Mouse (Mus musculus): ENCODE data around the gene Prcd. TPM values are rescaled to one million over a fixed set of nuclear protein-coding genes. Genes with fewer than 3 reads are reported as not detected.

The Prcd gene
- total and polyA plus RNA-seq, 3 experiments, result not detected

DNA sequence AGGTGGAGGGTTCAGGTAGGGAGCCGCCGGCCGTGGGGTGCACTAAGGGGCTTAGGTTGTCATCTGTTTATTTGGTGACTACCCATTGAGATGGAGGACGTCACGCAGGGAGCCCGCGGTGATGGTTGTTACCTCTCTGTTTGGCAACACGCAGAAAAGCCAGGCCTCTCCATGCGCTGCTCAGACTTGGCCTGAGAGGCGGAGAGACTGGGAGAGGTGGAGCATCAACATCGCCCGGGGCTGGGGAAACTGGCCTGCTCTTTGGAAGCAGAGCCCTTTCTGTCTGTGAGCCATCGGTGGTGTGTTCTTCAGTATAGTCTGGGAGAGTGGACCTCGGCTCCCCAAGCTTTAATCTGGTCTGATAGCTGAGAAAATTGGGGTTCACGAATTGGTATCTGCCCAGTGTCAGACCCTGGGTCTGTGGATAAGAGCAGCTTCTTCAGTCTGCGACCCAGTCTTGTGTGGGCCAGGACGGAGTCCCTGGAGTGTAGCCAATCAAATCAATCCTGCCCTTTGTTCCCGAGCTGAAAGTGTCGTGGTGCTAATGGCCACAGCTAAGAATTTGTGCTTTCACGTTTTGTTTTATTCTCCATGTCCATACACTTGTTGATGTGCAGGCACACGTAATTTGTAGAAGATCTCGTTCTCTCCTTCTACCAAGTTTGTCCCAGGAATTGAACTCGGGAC lies 42.0 kb downstream of the Prcd start:
- H3K27ac ChIP-seq (ENCODE audit: insufficient read depth, low read depth), result no peak overlapping the region
- dilution Hi-C loops (cut with MboI; ENCODE audit: extremely low pct_ligation_motif_present, extremely low pct_unique_long_range_greater_than_20kb, low sequenced_read_pairs), result no loop called here
- H3K36me3 ChIP-seq (replicated peaks in 1 of 2; ENCODE audit: control insufficient read depth in 1 of 2, insufficient read depth in 1 of 2, low read length in 1 of 2), result peaks cover 0 to 2% of the 10 kb centered on the region in 2 experiments
- no peaks in the 10 kb centered on the region for H3K27me3 ChIP-seq (replicated peaks)
- H3K9ac ChIP-seq (ENCODE audit: insufficient read depth, low read depth), result no peak overlapping the region
- H3K79me2 ChIP-seq (replicated peaks; ENCODE audit: control insufficient read depth, extremely low read depth, insufficient read depth, poor library complexity, severe bottlenecking), result no peaks in the 10 kb centered on the region
- no peak for DNase-seq (ENCODE audit: extremely low read depth)
- 0 out of 4 replicates have a peak, but pooled peaks cover 0 to 2% of the 10 kb centered on the region in 2 experiments for H3K4me1 ChIP-seq (ENCODE audit: control insufficient read depth in 1 of 2, insufficient read depth in 2 of 2)
- no peaks in the 10 kb centered on the region for H3K9me3 ChIP-seq (replicated peaks; ENCODE audit: low read length)
- H3K4me2 ChIP-seq (ENCODE audit: insufficient read depth, low read depth, poor library complexity, severe bottlenecking), result no peak overlapping the region
- in situ Hi-C loops (cut with MboI; ENCODE audit: low pct_ligation_motif_present, low pct_unique_long_range_greater_than_20kb, low sequenced_read_pairs), result no loop called here
- TF ChIP-seq RCOR1 (conservative IDR thresholded peaks at IDR 0.05; ENCODE audit: low read depth, low read length) (no peak), POLR2A (IDR thresholded peaks at IDR 0.05; ENCODE audit: low read depth, low read length) (no peak), TCF12 (IDR thresholded peaks at IDR 0.05; ENCODE audit: low read depth, low read length) (no peak), GABPA (IDR thresholded peaks at IDR 0.05; ENCODE audit: insufficient replicate concordance, low read depth, low read length) (no peak), NRF1 (IDR thresholded peaks at IDR 0.05; ENCODE audit: low read depth, low read length) (no peak), EP300 (IDR thresholded peaks at IDR 0.05; ENCODE audit: low read length) (no peak), RAD21 (IDR thresholded peaks at IDR 0.05; ENCODE audit: low read depth, low read length) (no peak), ZC3H11A (IDR thresholded peaks at IDR 0.05; ENCODE audit: low read depth, low read length) (no peak), MAFK (IDR thresholded peaks at IDR 0.05; ENCODE audit: insufficient replicate concordance, low read length) (no peak), CHD2 (IDR thresholded peaks at IDR 0.05; ENCODE audit: low read length) (no peak), MEF2A (IDR thresholded peaks at IDR 0.05; ENCODE audit: borderline replicate concordance, low read depth, low read length) (no peak), TBP (conservative IDR thresholded peaks at IDR 0.05; ENCODE audit: low read depth, low read length) (no peak), ZKSCAN1 (IDR thresholded peaks at IDR 0.05; ENCODE audit: borderline replicate concordance, low read depth, low read length) (no peak), ZMIZ1 (IDR thresholded peaks at IDR 0.05; ENCODE audit: low read depth, low read length) (no peak), BHLHE40 (IDR thresholded peaks at IDR 0.05; ENCODE audit: low read depth, low read length) (no peak), JUND (conservative IDR thresholded peaks at IDR 0.05; ENCODE audit: low read depth, low read length) (no peak), ZNF384 (IDR thresholded peaks at IDR 0.05; ENCODE audit: low read depth, low read length) (no peak)
- H3K4me3 ChIP-seq (replicated peaks in 1 of 3; ENCODE audit: low read depth in 2 of 3, low read length in 2 of 3, poor library complexity in 1 of 3), result no peak overlapping the region

DNA sequence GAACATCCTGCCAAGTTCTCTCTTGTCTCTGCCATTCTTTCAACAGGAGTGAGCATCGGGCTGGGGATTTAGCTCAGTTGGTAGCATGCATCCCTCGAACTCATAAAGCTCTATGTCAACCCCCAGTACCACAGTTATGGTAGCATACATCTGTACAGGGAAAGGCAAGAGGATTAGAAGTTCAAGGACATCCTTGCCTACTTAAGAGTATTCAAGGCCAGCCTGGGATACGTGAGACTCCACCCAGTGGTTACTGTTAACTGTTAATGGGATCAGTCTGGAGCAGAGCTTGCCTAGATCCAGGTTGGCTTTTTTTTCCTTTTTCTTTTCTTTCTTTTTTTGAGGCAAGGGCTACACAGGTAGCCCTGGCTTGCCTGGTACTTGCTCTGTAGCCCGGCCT lies 43.1 kb downstream of the Prcd start:
- Histone ChIP-seq H3K4me1 (ENCODE audit: control insufficient read depth in 1 of 2, insufficient read depth in 2 of 2) (no peaks in the 10 kb centered on the region), H3K36me3 (replicated peaks in 1 of 2; ENCODE audit: control insufficient read depth in 1 of 2, insufficient read depth in 1 of 2, low read length in 1 of 2) (no peaks in the 10 kb centered on the region), H3K4me2 (ENCODE audit: insufficient read depth, low read depth, poor library complexity, severe bottlenecking) (no peak overlapping the region), H3K9me3 (replicated peaks; ENCODE audit: low read length) (no peaks in the 10 kb centered on the region), H3K9ac (ENCODE audit: insufficient read depth, low read depth) (no peak overlapping the region), H3K79me2 (replicated peaks; ENCODE audit: control insufficient read depth, extremely low read depth, insufficient read depth, poor library complexity, severe bottlenecking) (no peaks in the 10 kb centered on the region), H3K27me3 (replicated peaks) (no peaks in the 10 kb centered on the region), H3K27ac (ENCODE audit: insufficient read depth, low read depth) (no peak overlapping the region), H3K4me3 (replicated peaks in 1 of 3; ENCODE audit: low read depth in 2 of 3, low read length in 2 of 3, poor library complexity in 1 of 3) (no peak overlapping the region)
- dilution Hi-C loops (cut with MboI; ENCODE audit: extremely low pct_ligation_motif_present, extremely low pct_unique_long_range_greater_than_20kb, low sequenced_read_pairs) (no loop called here), in situ Hi-C loops (cut with MboI; ENCODE audit: low pct_ligation_motif_present, low pct_unique_long_range_greater_than_20kb, low sequenced_read_pairs) (no loop called here)
- DNase-seq (ENCODE audit: extremely low read depth), result no peak
- TF ChIP-seq NRF1 (IDR thresholded peaks at IDR 0.05; ENCODE audit: low read depth, low read length), result no peak
- TF ChIP-seq ELF1 (IDR thresholded peaks at IDR 0.05; ENCODE audit: low read depth, low read length), result no peak
- TF ChIP-seq NELFE (IDR thresholded peaks at IDR 0.05; ENCODE audit: low read depth, low read length), result no peak
- no peak for TF ChIP-seq JUND (conservative IDR thresholded peaks at IDR 0.05; ENCODE audit: low read depth, low read length)
- no peak for TF ChIP-seq ZKSCAN1 (IDR thresholded peaks at IDR 0.05; ENCODE audit: borderline replicate concordance, low read depth, low read length)
- no peak for TF ChIP-seq ZC3H11A (IDR thresholded peaks at IDR 0.05; ENCODE audit: low read depth, low read length)
- TF ChIP-seq HCFC1 (IDR thresholded peaks at IDR 0.05; ENCODE audit: low read depth, low read length), result no peak
- no peak for TF ChIP-seq PAX5 (IDR thresholded peaks at IDR 0.05; ENCODE audit: low read length)
- no peak for TF ChIP-seq E2F4 (IDR thresholded peaks at IDR 0.05; ENCODE audit: insufficient replicate concordance, low read depth, low read length)
- no peak for TF ChIP-seq MAX (IDR thresholded peaks at IDR 0.05; ENCODE audit: low read length)
- TF ChIP-seq MYC (IDR thresholded peaks at IDR 0.05; ENCODE audit: low read depth, low read length), result no peak
- no peak for TF ChIP-seq EP300 (IDR thresholded peaks at IDR 0.05; ENCODE audit: low read length)
- no peak for TF ChIP-seq TBP (conservative IDR thresholded peaks at IDR 0.05; ENCODE audit: low read depth, low read length)
- TF ChIP-seq ETS1 (conservative IDR thresholded peaks at IDR 0.05; ENCODE audit: low read depth, low read length), result no peak
- TF ChIP-seq MAFK (IDR thresholded peaks at IDR 0.05; ENCODE audit: insufficient replicate concordance, low read length), result no peak
- TF ChIP-seq CHD2 (IDR thresholded peaks at IDR 0.05; ENCODE audit: low read length), result no peak
- TF ChIP-seq MAZ (IDR thresholded peaks at IDR 0.05; ENCODE audit: low read depth, low read length), result no peak
- no peak for TF ChIP-seq SMC3 (IDR thresholded peaks at IDR 0.05; ENCODE audit: low read depth, low read length)
- TF ChIP-seq SIN3A (IDR thresholded peaks at IDR 0.05; ENCODE audit: low read length), result no peak
